Mouse (Mus musculus): ENCODE measurements around the gene Arvcf. TPM values are rescaled to one million over a fixed set of nuclear protein-coding genes. Genes with fewer than 3 reads are reported as not detected.

Gene Arvcf
- polyA plus RNA-seq, 1 experiment: 13.7 TPM

- Histone ChIP-seq H3K4me1 (ENCODE audit: control insufficient read depth, insufficient read depth, low read length) (no peaks in the 10 kb centered on the region), H3K27ac (ENCODE audit: control insufficient read depth, insufficient read depth, low read depth, low read length, poor library complexity) (0 out of 2 replicates have a peak overlapping the region, but pooled peaks have one; percentile 19), H3K4me3 (replicated peaks; ENCODE audit: control insufficient read depth, low read depth, low read length) (no peak overlapping the region)
- WGBS: 96% methylated on average over 6 of the region's 6 CpGs
- TF ChIP-seq POLR2A (IDR thresholded peaks at IDR 0.05; ENCODE audit: borderline replicate concordance, control insufficient read depth, low read depth, low read length) (no peak), CTCF (IDR thresholded peaks at IDR 0.05; ENCODE audit: control insufficient read depth, insufficient read depth, low read length) (no peak)
Measured at GRCm38 (mm10) chr16:18436128-18436527, 88.1 kb downstream of the Arvcf start.

- peak; percentile 99 for TF ChIP-seq CTCF (IDR thresholded peaks at IDR 0.05; ENCODE audit: control insufficient read depth, insufficient read depth, low read length)
- no peak for TF ChIP-seq POLR2A (IDR thresholded peaks at IDR 0.05; ENCODE audit: borderline replicate concordance, control insufficient read depth, low read depth, low read length)
- no peak overlapping the region for H3K27ac ChIP-seq (ENCODE audit: control insufficient read depth, insufficient read depth, low read depth, low read length, poor library complexity)
- H3K4me3 ChIP-seq (replicated peaks; ENCODE audit: control insufficient read depth, low read depth, low read length): no peak overlapping the region
- no peaks in the 10 kb centered on the region for H3K4me1 ChIP-seq (ENCODE audit: control insufficient read depth, insufficient read depth, low read length)
- whole genome bisulfite sequencing: 26% methylated on average over 8 of the region's 8 CpGs
Measured at GRCm38 (mm10) chr16:18443385-18443841, 95.4 kb downstream of the Arvcf start.

GRCm38 (mm10) chr16:18447243-18447642 lies 99.3 kb downstream of the Arvcf start:
- TF ChIP-seq POLR2A (IDR thresholded peaks at IDR 0.05; ENCODE audit: borderline replicate concordance, control insufficient read depth, low read depth, low read length) (no peak), CTCF (IDR thresholded peaks at IDR 0.05; ENCODE audit: control insufficient read depth, insufficient read depth, low read length) (no peak)

GRCm38 (mm10) chr16:18448104-18448503 lies 100.1 kb downstream of the Arvcf start:
- WGBS: 88% methylated on average over 6 of the region's 6 CpGs
- TF ChIP-seq POLR2A (IDR thresholded peaks at IDR 0.05; ENCODE audit: borderline replicate concordance, control insufficient read depth, low read depth, low read length) (no peak), CTCF (IDR thresholded peaks at IDR 0.05; ENCODE audit: control insufficient read depth, insufficient read depth, low read length) (no peak)
- no peaks in the 10 kb centered on the region for H3K4me1 ChIP-seq (ENCODE audit: control insufficient read depth, insufficient read depth, low read length)
- no peak overlapping the region for H3K27ac ChIP-seq (ENCODE audit: control insufficient read depth, insufficient read depth, low read depth, low read length, poor library complexity)
- H3K4me3 ChIP-seq (replicated peaks; ENCODE audit: control insufficient read depth, low read depth, low read length): no peak overlapping the region

More at GRCm38 (mm10) chr16:18447243-18447642, 99.3 kb downstream of the Arvcf start:
- H3K27ac ChIP-seq (ENCODE audit: control insufficient read depth, insufficient read depth, low read depth, low read length, poor library complexity): no peak overlapping the region
- H3K4me3 ChIP-seq (replicated peaks; ENCODE audit: control insufficient read depth, low read depth, low read length): no peak overlapping the region
- no peaks in the 10 kb centered on the region for H3K4me1 ChIP-seq (ENCODE audit: control insufficient read depth, insufficient read depth, low read length)

GRCm38 (mm10) chr16:18449005-18449404 lies 101.0 kb downstream of the Arvcf start:
- no peak overlapping the region for H3K4me3 ChIP-seq (replicated peaks; ENCODE audit: control insufficient read depth, low read depth, low read length)
- no peaks in the 10 kb centered on the region for H3K4me1 ChIP-seq (ENCODE audit: control insufficient read depth, insufficient read depth, low read length)
- 89% methylated on average over 4 of the region's 4 CpGs for WGBS
- no peak for TF ChIP-seq CTCF (IDR thresholded peaks at IDR 0.05; ENCODE audit: control insufficient read depth, insufficient read depth, low read length)
- no peak for TF ChIP-seq POLR2A (IDR thresholded peaks at IDR 0.05; ENCODE audit: borderline replicate concordance, control insufficient read depth, low read depth, low read length)
- H3K27ac ChIP-seq (ENCODE audit: control insufficient read depth, insufficient read depth, low read depth, low read length, poor library complexity): no peak overlapping the region

- no peak overlapping the region for H3K4me3 ChIP-seq (replicated peaks; ENCODE audit: control insufficient read depth, low read depth, low read length)
- H3K27ac ChIP-seq (ENCODE audit: control insufficient read depth, insufficient read depth, low read depth, low read length, poor library complexity): no peak overlapping the region
- TF ChIP-seq CTCF (IDR thresholded peaks at IDR 0.05; ENCODE audit: control insufficient read depth, insufficient read depth, low read length): no peak
- no peak for TF ChIP-seq POLR2A (IDR thresholded peaks at IDR 0.05; ENCODE audit: borderline replicate concordance, control insufficient read depth, low read depth, low read length)
- WGBS: 92% methylated on average over 9 of the region's 9 CpGs
- no peaks in the 10 kb centered on the region for H3K4me1 ChIP-seq (ENCODE audit: control insufficient read depth, insufficient read depth, low read length)
Measured at GRCm38 (mm10) chr16:18451486-18452181, 103.7 kb downstream of the Arvcf start.

GRCm38 (mm10) chr16:18452361-18452862 lies 104.4 kb downstream of the Arvcf start:
- H3K27ac ChIP-seq (ENCODE audit: control insufficient read depth, insufficient read depth, low read depth, low read length, poor library complexity): no peak overlapping the region
- TF ChIP-seq CTCF (IDR thresholded peaks at IDR 0.05; ENCODE audit: control insufficient read depth, insufficient read depth, low read length) (no peak), POLR2A (IDR thresholded peaks at IDR 0.05; ENCODE audit: borderline replicate concordance, control insufficient read depth, low read depth, low read length) (no peak)
- WGBS: 92% methylated on average over 8 of the region's 8 CpGs
- H3K4me3 ChIP-seq (replicated peaks; ENCODE audit: control insufficient read depth, low read depth, low read length): no peak overlapping the region
- no peaks in the 10 kb centered on the region for H3K4me1 ChIP-seq (ENCODE audit: control insufficient read depth, insufficient read depth, low read length)

GRCm38 (mm10) chr16:18453846-18454245 lies 105.9 kb downstream of the Arvcf start:
- TF ChIP-seq CTCF (IDR thresholded peaks at IDR 0.05; ENCODE audit: control insufficient read depth, insufficient read depth, low read length): no peak
- TF ChIP-seq POLR2A (IDR thresholded peaks at IDR 0.05; ENCODE audit: borderline replicate concordance, control insufficient read depth, low read depth, low read length): no peak
- no peak overlapping the region for H3K27ac ChIP-seq (ENCODE audit: control insufficient read depth, insufficient read depth, low read depth, low read length, poor library complexity)
- 79% methylated on average over 5 of the region's 5 CpGs for WGBS
- no peak overlapping the region for H3K4me3 ChIP-seq (replicated peaks; ENCODE audit: control insufficient read depth, low read depth, low read length)
- H3K4me1 ChIP-seq (ENCODE audit: control insufficient read depth, insufficient read depth, low read length): no peaks in the 10 kb centered on the region
